Mouse (Mus musculus) brain, embryonic 14.5 days (tissue): Measurements from ENCODE around the gene Anp32e.

ENCODE experiments used
- CTCF ChIP-seq: fragments of 200-500 bp; IDR thresholded peaks from 2 replicates; pipeline ENCODE4 v1.5.1; 2012; ENCODE audit warnings: inconsistent platforms, mild to moderate bottlenecking, moderate library complexity, borderline replicate concordance; ENCODE audit not compliant: insufficient read depth, insufficient read length; ENCODE audit errors: extremely low read depth
- POLR2A ChIP-seq: fragments of 200-500 bp; IDR thresholded peaks from 2 replicates; pipeline ENCODE4 v1.6.1; 2012; ENCODE audit warnings: mild to moderate bottlenecking, inconsistent platforms, borderline replicate concordance; ENCODE audit not compliant: poor library complexity, insufficient read depth, insufficient read length, severe bottlenecking; ENCODE audit errors: extremely low read depth

DNA sequence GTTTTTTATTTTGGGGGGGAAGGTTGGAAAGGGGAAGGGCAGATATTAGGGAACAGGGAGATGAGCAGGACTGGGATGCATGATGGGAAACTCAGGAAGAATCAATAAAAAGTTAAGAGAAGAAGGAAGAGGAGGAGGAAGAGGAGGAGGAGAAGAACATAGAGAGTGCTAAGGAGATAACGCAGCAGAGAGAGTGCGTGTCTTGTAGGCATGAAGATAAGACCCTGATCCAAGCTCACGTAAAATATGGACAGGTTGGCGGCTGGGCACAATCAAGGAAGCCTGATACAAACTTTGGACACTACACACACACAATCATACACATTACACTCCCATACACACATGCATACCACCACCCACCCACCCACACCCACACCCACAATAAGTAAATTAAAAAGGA lies 14.3 kb upstream of the Anp32e start:
- TF ChIP-seq POLR2A (no peak), CTCF (no peak)
